Mouse (Mus musculus): Measurements from ENCODE around the gene Mrpl18. TPM values are rescaled to one million over a fixed set of nuclear protein-coding genes. Genes with fewer than 3 reads are reported as not detected.
"Not testable (repeated sequence)": the region's sequence is repeated elsewhere in the genome, so short reads cannot be mapped to it uniquely, and the experiment has no call there.

Mrpl18 gene
- polyA plus RNA-seq, 1 experiment from 2014 or later = 159 TPM

- Histone ChIP-seq H3K36me3 (ENCODE audit: control insufficient read depth, insufficient read depth, low read length) (no peaks in the 10 kb centered on the region), H3K4me3 (ENCODE audit: low read depth, low read length) (no peak overlapping the region), H3K9ac (ENCODE audit: low read length) (no peak overlapping the region), H3K27me3 (ENCODE audit: control insufficient read depth, insufficient read depth, low read length) (no peaks in the 10 kb centered on the region), H3K4me1 (ENCODE audit: control insufficient read depth, insufficient read depth, low read length) (no peaks in the 10 kb centered on the region), H3K4me2 (ENCODE audit: low read depth) (no peak overlapping the region), H3K9me3 (ENCODE audit: control insufficient read depth, low read length) (no peaks in the 10 kb centered on the region), H3K27ac (ENCODE audit: low read depth, low read length) (no peak overlapping the region)
- DNase-seq (ENCODE audit: low spot score) (no peak), ATAC-seq (ENCODE audit: insufficient read depth, low FRiP score, low TSS enrichment) (no peak; the same call in 1 of the 2 replicates)
- 50% methylated on average over 11 of the region's 12 CpGs for WGBS
These were observed 12.5 kb downstream of the Mrpl18 start for GRCm38 (mm10) chr17:12903372-12904333.

- Histone ChIP-seq H3K9me3 (ENCODE audit: control insufficient read depth, low read length) (no peaks in the 10 kb centered on the region), H3K27ac (ENCODE audit: low read depth, low read length) (no peak overlapping the region), H3K4me3 (ENCODE audit: low read depth, low read length) (no peak overlapping the region), H3K9ac (ENCODE audit: low read length) (no peak overlapping the region), H3K36me3 (ENCODE audit: control insufficient read depth, insufficient read depth, low read length) (no peaks in the 10 kb centered on the region), H3K27me3 (ENCODE audit: control insufficient read depth, insufficient read depth, low read length) (no peaks in the 10 kb centered on the region), H3K4me1 (ENCODE audit: control insufficient read depth, insufficient read depth, low read length) (no peaks in the 10 kb centered on the region), H3K4me2 (ENCODE audit: low read depth) (no peak overlapping the region)
- 95% methylated on average over 6 of the region's 6 CpGs for WGBS
- DNase-seq (ENCODE audit: low spot score) (no peak), ATAC-seq (ENCODE audit: insufficient read depth, low FRiP score, low TSS enrichment) (no peak)
These were observed 13.9 kb downstream of the Mrpl18 start for GRCm38 (mm10) chr17:12902291-12902690.

- not testable (repeated sequence) for H3K4me3 ChIP-seq (ENCODE audit: low read depth, low read length); ATAC-seq (ENCODE audit: insufficient read depth, low FRiP score, low TSS enrichment); DNase-seq (ENCODE audit: low spot score); H3K36me3 ChIP-seq (ENCODE audit: control insufficient read depth, insufficient read depth, low read length); H3K9ac ChIP-seq (ENCODE audit: low read length); H3K4me1 ChIP-seq (ENCODE audit: control insufficient read depth, insufficient read depth, low read length); H3K27me3 ChIP-seq (ENCODE audit: control insufficient read depth, insufficient read depth, low read length); H3K27ac ChIP-seq (ENCODE audit: low read depth, low read length); H3K9me3 ChIP-seq (ENCODE audit: control insufficient read depth, low read length); H3K4me2 ChIP-seq (ENCODE audit: low read depth)
- 42% methylated on average over 2 of the region's 2 CpGs for WGBS
These were observed 17.5 kb downstream of the Mrpl18 start for GRCm38 (mm10) chr17:12898607-12899006.

GRCm38 (mm10) chr17:12897674-12898073 lies 18.5 kb downstream of the Mrpl18 start:
- 92% methylated on average over 5 of the region's 5 CpGs for WGBS
- Histone ChIP-seq H3K27me3 (ENCODE audit: control insufficient read depth, insufficient read depth, low read length) (no peaks in the 10 kb centered on the region), H3K4me1 (ENCODE audit: control insufficient read depth, insufficient read depth, low read length) (no peaks in the 10 kb centered on the region), H3K9ac (ENCODE audit: low read length) (no peak overlapping the region), H3K27ac (ENCODE audit: low read depth, low read length) (no peak overlapping the region), H3K4me2 (ENCODE audit: low read depth) (no peak overlapping the region), H3K4me3 (ENCODE audit: low read depth, low read length) (no peak overlapping the region), H3K36me3 (ENCODE audit: control insufficient read depth, insufficient read depth, low read length) (no peaks in the 10 kb centered on the region), H3K9me3 (ENCODE audit: control insufficient read depth, low read length) (no peaks in the 10 kb centered on the region)
- no peak for DNase-seq (ENCODE audit: low spot score)
- no peak for ATAC-seq (ENCODE audit: insufficient read depth, low FRiP score, low TSS enrichment)

GRCm38 (mm10) chr17:12892033-12892432 lies 24.1 kb downstream of the Mrpl18 start:
- no peaks in the 10 kb centered on the region for H3K27me3 ChIP-seq (ENCODE audit: control insufficient read depth, insufficient read depth, low read length)
- H3K4me3 ChIP-seq (ENCODE audit: low read depth, low read length) = no peak overlapping the region
- ATAC-seq (ENCODE audit: insufficient read depth, low FRiP score, low TSS enrichment) (no peak), DNase-seq (ENCODE audit: low spot score) (no peak)
- H3K4me2 ChIP-seq (ENCODE audit: low read depth) = no peak overlapping the region
- no peaks in the 10 kb centered on the region for H3K9me3 ChIP-seq (ENCODE audit: control insufficient read depth, low read length)
- WGBS = 95% methylated on average over 9 of the region's 9 CpGs
- no peak overlapping the region for H3K9ac ChIP-seq (ENCODE audit: low read length)
- H3K4me1 ChIP-seq (ENCODE audit: control insufficient read depth, insufficient read depth, low read length) = no peaks in the 10 kb centered on the region
- H3K27ac ChIP-seq (ENCODE audit: low read depth, low read length) = no peak overlapping the region
- peaks cover 3% of the 10 kb centered on the region; the same call in 1 of the 2 replicates for H3K36me3 ChIP-seq (ENCODE audit: control insufficient read depth, insufficient read depth, low read length)

GRCm38 (mm10) chr17:12891054-12891453 lies 25.1 kb downstream of the Mrpl18 start:
- Histone ChIP-seq H3K36me3 (ENCODE audit: control insufficient read depth, insufficient read depth, low read length) (peaks cover 3% of the 10 kb centered on the region; the same call in 1 of the 2 replicates), H3K4me3 (ENCODE audit: low read depth, low read length) (no peak overlapping the region), H3K27ac (ENCODE audit: low read depth, low read length) (no peak overlapping the region), H3K27me3 (ENCODE audit: control insufficient read depth, insufficient read depth, low read length) (no peaks in the 10 kb centered on the region), H3K4me2 (ENCODE audit: low read depth) (no peak overlapping the region), H3K9me3 (ENCODE audit: control insufficient read depth, low read length) (no peaks in the 10 kb centered on the region), H3K9ac (ENCODE audit: low read length) (no peak overlapping the region), H3K4me1 (ENCODE audit: control insufficient read depth, insufficient read depth, low read length) (no peaks in the 10 kb centered on the region)
- WGBS = 90% methylated on average over 4 of the region's 4 CpGs
- ATAC-seq (ENCODE audit: insufficient read depth, low FRiP score, low TSS enrichment) (no peak), DNase-seq (ENCODE audit: low spot score) (no peak)

- 79% methylated on average over 15 of the region's 15 CpGs for WGBS
- H3K4me3 ChIP-seq (ENCODE audit: low read depth, low read length) = no peak overlapping the region
- H3K4me1 ChIP-seq (ENCODE audit: control insufficient read depth, insufficient read depth, low read length) = no peaks in the 10 kb centered on the region
These were observed 28.9 kb downstream of the Mrpl18 start for GRCm38 (mm10) chr17:12887021-12887775.

GRCm38 (mm10) chr17:12886620-12887019 lies 29.5 kb downstream of the Mrpl18 start:
- Histone ChIP-seq H3K27ac (ENCODE audit: low read depth, low read length) (no peak overlapping the region), H3K9ac (ENCODE audit: low read length) (no peak overlapping the region), H3K27me3 (ENCODE audit: control insufficient read depth, insufficient read depth, low read length) (no peaks in the 10 kb centered on the region), H3K36me3 (ENCODE audit: control insufficient read depth, insufficient read depth, low read length) (peaks cover 3% of the 10 kb centered on the region; the same call in 1 of the 2 replicates), H3K4me3 (ENCODE audit: low read depth, low read length) (no peak overlapping the region), H3K4me2 (ENCODE audit: low read depth) (no peak overlapping the region), H3K9me3 (ENCODE audit: control insufficient read depth, low read length) (no peaks in the 10 kb centered on the region), H3K4me1 (ENCODE audit: control insufficient read depth, insufficient read depth, low read length) (no peaks in the 10 kb centered on the region)
- ATAC-seq (ENCODE audit: insufficient read depth, low FRiP score, low TSS enrichment) (no peak), DNase-seq (ENCODE audit: low spot score) (no peak)
- WGBS = 33% methylated on average over 6 of the region's 6 CpGs

More at GRCm38 (mm10) chr17:12887021-12887775, 28.9 kb downstream of the Mrpl18 start:
- H3K27ac ChIP-seq (ENCODE audit: low read depth, low read length) = no peak overlapping the region
- H3K9ac ChIP-seq (ENCODE audit: low read length) = no peak overlapping the region
- DNase-seq (ENCODE audit: low spot score) = no peak
- H3K4me2 ChIP-seq (ENCODE audit: low read depth) = no peak overlapping the region
- no peaks in the 10 kb centered on the region for H3K9me3 ChIP-seq (ENCODE audit: control insufficient read depth, low read length)
- no peaks in the 10 kb centered on the region for H3K27me3 ChIP-seq (ENCODE audit: control insufficient read depth, insufficient read depth, low read length)
- ATAC-seq (ENCODE audit: insufficient read depth, low FRiP score, low TSS enrichment) = no peak
- peaks cover 3% of the 10 kb centered on the region; the same call in 1 of the 2 replicates for H3K36me3 ChIP-seq (ENCODE audit: control insufficient read depth, insufficient read depth, low read length)
